Mouse (Mus musculus) c-Kit-positive CD71-positive TER-119-negative erythroid progenitor cells, embryonic 14.5 days (primary cell): Measurements from ENCODE around the gene Asic2.
"Not testable (repeated sequence)": the region's sequence is repeated elsewhere in the genome, so short reads cannot be mapped to it uniquely, and the experiment has no call there.

Source experiments
- DNase-seq: peaks from one replicate; pipeline ENCODE4 v3.0.0-alpha.2; 2013; ENCODE audit warnings: low read depth

The Asic2 gene

GRCm38 (mm10) chr11:81323146-81323545 lies 645.1 kb downstream of the Asic2 start:
- DNase-seq: no peak

- DNase-seq: no peak
Observed at GRCm38 (mm10) chr11:81322466-81322865, 645.8 kb downstream of the Asic2 start.

- DNase-seq: no peak
Observed at GRCm38 (mm10) chr11:81290041-81290440, 678.2 kb downstream of the Asic2 start.

GRCm38 (mm10) chr11:81283185-81283584 lies 685.1 kb downstream of the Asic2 start:
- no peak for DNase-seq

GRCm38 (mm10) chr11:81280070-81280469 lies 688.2 kb downstream of the Asic2 start:
- DNase-seq: no peak

DNA sequence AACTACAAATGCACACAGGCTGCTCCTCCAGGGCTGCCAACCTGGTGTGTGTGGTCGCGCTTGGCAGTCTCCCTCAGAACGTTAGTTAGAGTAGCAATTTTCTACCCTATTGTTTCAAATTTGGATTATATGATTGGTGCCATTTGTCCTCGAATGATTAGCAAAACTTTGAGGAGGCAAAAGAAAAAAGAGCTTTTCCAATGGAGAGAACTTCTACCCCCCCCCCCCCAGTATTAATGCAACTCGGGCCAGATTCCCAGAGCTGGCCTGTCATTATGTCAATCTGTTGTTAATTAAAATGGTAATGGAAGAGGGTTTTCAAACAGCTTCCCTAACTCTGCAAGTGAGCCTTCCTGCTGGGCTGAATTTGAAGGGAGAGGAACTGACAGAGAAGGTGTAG lies 690.9 kb downstream of the Asic2 start:
- DNase-seq: no peak

- no peak for DNase-seq
Observed at GRCm38 (mm10) chr11:81272677-81273418, 695.4 kb downstream of the Asic2 start.

GRCm38 (mm10) chr11:81271422-81271821 lies 696.8 kb downstream of the Asic2 start:
- DNase-seq: no peak

GRCm38 (mm10) chr11:81270518-81270917 lies 697.7 kb downstream of the Asic2 start:
- DNase-seq: no peak

DNA sequence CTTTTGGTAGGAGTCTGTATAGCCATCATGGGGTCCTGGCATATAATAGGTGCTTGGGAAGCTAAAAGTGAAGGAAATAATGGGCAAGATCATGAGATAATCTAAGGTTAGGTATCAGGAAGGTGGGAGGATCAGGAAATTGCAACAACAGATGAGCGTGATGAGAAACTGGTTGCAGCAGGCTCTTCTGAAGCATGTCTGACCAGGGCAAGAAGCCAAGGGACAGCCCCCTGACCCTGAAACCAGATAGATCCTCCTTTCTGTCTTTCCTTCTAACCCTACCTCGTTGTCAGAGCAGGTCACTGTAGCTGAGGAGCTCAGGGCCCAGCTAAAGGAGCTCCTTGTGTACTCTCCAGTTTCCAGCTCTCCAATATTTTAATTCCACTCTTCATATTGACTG lies 704.5 kb downstream of the Asic2 start:
- DNase-seq: no peak

DNA sequence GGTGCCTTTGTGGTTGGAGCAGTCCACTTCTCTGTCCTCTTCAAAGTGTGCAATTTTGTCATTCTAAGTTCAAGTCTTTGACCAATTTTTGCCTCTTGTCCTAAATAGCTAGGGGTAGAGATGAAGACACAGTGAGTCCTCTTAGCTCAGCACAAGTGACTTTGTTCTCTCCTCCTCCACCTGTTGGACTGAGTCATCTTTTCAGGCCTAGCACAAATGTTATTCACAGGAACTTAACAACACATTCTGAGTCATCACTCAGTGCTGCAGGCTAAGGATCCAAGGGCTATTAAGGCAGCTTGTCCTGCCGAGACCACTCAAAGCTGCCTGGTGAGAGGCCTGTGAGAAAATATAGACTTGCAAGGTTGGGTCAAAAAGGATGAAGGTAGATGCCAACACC lies 705.1 kb downstream of the Asic2 start:
- DNase-seq: no peak

- no peak for DNase-seq
Observed at GRCm38 (mm10) chr11:81261259-81261658, 707.0 kb downstream of the Asic2 start.

DNA sequence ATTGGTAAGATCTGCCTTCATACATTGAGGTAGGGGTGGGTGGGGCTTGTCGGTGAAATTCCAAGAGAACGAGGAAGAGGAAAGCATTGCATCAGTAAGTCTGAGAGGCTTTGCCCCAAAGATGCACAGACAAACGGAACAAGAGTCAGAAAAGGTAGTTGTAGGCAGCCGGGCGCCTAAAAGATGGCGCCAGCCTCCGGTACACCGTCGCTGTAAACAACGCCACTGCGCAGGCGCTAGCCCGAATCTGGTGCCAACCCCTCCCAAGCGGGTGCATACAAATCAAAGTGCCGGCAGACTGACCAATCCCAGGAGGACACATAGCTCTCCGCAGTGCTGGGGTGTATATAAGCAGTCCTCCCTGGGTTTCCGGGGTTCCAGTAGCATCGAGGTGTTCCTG lies 727.1 kb downstream of the Asic2 start:
- DNase-seq: not testable (repeated sequence)

GRCm38 (mm10) chr11:81239966-81240681 lies 728.1 kb downstream of the Asic2 start:
- DNase-seq: peak; percentile 5

DNA sequence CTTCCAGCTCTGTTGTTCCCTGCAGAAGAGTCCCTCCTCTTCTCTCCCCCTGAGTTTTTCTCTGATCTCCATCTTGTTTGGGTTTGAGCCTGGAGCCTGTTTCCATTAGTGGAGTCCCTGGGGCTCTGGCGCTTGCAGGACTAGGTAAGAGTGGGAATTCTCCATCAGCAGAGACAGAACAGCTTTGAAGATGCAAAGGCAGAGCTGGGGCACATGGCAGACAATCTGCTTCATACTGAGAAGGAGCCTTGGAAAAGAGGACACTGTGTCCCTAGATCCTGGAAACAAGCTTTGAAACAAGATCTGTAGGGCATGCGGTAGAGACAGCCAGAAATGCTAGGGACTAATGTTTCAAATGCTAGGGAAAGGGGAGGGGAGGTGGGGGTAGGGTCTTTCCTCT lies 729.2 kb downstream of the Asic2 start:
- DNase-seq: no peak

DNA sequence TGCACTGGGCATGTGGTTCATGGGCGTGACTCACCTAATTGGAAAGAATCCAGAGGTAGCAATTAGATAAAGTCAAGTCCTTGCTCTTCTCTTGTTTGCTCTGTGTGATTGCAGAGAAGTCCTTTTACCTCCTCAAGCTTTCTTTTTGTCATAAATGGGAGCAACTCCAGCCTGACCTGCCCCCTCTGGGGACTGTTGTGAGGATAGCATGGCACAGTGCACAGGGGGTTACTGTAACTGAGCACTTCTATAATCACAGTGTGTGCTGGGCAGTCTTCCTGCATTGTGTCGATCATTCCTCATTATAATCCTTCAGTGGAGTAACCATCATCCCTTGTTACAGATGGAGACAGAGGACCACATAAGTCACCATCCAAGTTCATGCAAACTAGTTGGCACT lies 732.2 kb downstream of the Asic2 start:
- no peak for DNase-seq

DNA sequence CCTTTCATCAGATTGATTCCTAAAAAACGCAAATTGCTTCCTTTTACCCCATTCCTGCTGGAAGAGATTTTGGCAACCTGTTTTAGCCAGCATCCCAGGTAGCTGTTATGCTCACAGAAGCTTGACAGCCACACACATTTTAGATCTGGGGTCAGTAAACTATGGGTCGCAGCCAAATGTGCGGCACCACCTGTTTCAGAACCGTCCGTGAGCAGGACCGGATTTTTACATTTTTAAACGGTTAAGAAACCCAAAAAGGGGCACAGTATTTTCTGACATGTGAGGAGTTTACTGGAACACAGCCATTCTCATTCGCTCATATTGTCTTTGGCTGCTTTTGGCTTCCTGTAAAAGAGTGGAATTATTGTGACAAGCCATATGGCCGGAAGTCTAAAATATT lies 744.9 kb downstream of the Asic2 start:
- no peak for DNase-seq

DNA sequence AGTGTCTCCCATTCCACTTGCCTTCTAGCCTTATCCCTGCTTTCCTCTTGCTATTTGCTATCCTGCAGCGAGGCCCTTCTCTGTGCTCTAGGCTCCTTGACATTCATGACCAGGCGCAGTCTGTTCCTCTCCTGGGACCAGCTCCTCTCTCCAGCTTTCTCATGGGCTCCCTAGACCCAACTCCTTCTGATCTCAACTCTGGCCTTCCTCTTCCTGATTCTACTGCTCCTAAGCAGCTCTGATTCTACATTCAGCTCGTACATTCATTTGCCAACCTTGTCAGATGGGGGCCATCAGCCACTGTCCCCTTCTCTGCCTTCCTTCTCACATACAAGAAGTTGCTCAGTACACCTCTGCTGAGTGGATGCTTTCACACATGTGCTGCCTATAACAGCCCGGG lies 747.5 kb downstream of the Asic2 start:
- no peak for DNase-seq

DNA sequence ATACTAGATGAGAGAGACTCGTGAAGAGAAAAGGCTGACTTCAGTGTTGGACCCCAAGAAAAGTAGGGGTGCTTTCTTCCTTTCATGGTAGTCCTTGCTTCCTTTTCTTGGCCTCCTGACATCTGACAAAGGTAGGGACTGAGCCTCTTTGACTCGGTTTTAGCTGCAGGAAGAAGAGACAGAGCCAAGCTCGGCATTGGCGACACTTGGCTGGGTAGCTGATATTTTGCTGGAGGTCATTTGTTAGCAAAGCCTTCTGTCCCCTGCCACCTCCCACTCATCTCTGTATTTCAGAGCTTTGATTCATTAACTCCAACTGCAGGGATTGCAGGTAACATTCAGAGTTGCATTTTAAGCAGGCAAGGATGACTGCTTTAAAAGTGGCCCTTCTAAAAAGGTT lies 762.8 kb downstream of the Asic2 start:
- no peak for DNase-seq

DNA sequence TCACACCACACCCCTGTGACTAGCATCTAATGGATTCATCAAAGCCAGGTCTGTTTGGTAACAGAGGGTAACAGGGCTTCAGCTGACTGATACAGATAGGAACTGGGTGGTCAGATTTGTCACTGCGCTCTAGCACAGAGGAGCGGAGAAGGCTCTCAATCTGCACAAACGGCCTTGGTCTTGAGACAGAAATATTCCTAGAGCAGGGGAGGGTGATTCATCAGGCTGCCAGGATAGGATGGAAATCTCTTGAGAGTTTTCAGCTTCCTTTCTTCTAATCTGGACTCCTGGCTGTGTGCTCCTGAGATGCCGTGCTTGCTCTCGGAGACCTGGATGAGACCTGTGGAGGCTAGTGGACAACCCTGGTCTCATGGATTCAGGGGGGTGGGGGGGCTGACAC lies 765.7 kb downstream of the Asic2 start:
- no peak for DNase-seq

DNA sequence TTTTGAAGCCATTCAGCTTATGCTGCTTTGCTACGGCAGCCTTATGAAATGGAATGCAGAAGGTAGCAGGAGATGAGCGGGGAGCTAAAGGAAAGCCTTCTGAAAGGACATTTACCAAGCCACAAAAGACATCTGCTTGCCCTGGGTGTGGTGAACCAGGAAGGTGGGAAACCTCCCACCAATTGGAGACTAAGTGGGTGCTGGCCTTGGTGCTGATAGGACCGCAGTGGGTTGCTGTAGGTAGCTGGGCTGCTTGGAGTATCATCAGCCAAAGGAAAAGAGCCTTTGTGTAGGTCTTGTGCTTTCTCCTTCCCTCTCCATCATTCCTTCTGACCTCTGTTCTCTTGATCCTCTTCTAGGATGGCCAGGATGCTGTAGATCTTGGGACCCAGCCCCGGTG lies 774.4 kb downstream of the Asic2 start:
- DNase-seq: no peak

DNA sequence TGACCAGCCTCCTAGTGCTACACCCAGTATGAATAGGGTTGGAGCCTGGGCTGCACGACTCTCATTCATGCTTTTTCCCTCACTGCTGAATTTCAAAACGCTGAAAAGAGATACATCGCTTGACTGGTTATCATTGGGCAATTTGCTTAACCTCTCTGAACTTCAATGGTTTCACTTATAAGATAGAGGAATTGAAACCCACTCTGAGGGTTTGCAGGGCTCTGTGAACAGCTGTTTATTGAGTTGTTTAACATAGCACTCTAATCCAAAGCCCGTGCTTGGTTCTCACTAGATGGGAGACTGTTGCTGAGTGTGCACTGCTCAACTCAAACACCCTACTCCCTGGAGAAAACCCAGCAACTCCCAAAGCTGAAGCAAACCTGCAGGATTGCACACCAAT lies 776.1 kb downstream of the Asic2 start:
- no peak for DNase-seq

GRCm38 (mm10) chr11:81189103-81189502 lies 779.2 kb downstream of the Asic2 start:
- DNase-seq: no peak

- no peak for DNase-seq
Observed at GRCm38 (mm10) chr11:81187851-81188250, 780.4 kb downstream of the Asic2 start.
